Mouse (Mus musculus) lung, postnatal 0 days (tissue): ENCODE measurements around the gene Dcun1d4. TPM values are rescaled to one million over a fixed set of nuclear protein-coding genes. Genes with fewer than 3 reads are reported as not detected.

Experiments used
- ATAC-seq: fragments of 200-750 bp; cut with Nextera tagmentation; 2 replicates; pipeline ENCODE4 v1.8.0; 2017; ENCODE audit warnings: moderate library complexity
- DNase-seq: peaks from one replicate; pipeline ENCODE4 v3.0.0-alpha.2; 2016; ENCODE audit warnings: low spot score
- H3K27ac ChIP-seq: fragments of 300-500 bp; sonication (generic); 2 replicates; pipeline ENCODE4 v1.5.1; 2014; ENCODE audit warnings: antibody characterized with exemption, mild to moderate bottlenecking, low read length, mixed read lengths
- H3K27me3 ChIP-seq: fragments of 300-500 bp; sonication (generic); replicated peaks from 2 replicates; pipeline ENCODE4 v1.6.1; 2014; ENCODE audit warnings: low read length, mixed read lengths; ENCODE audit not compliant: insufficient read depth
- H3K36me3 ChIP-seq: fragments of 300-500 bp; sonication (generic); 2 replicates; pipeline ENCODE4 v1.6.1; 2014; ENCODE audit warnings: low read length, mixed read lengths; ENCODE audit not compliant: insufficient read depth
- H3K4me1 ChIP-seq: fragments of 300-500 bp; sonication (generic); 2 replicates; pipeline ENCODE4 v1.6.1; 2014; ENCODE audit warnings: antibody characterized with exemption, low read depth, low read length, mixed read lengths; ENCODE audit not compliant: insufficient read depth
- H3K4me2 ChIP-seq: fragments of 300-500 bp; sonication (generic); replicated peaks from 2 replicates; pipeline ENCODE4 v1.6.1; 2014; ENCODE audit warnings: low read depth, mild to moderate bottlenecking, low read length, moderate library complexity, mixed read lengths
- H3K4me3 ChIP-seq: fragments of 300-500 bp; sonication (generic); 2 replicates; pipeline ENCODE4 v1.5.1; 2014; ENCODE audit warnings: low read depth, low read length
- H3K9ac ChIP-seq: fragments of 300-500 bp; sonication (generic); replicated peaks from 2 replicates; pipeline ENCODE4 v1.6.1; 2014; ENCODE audit warnings: low read depth, mild to moderate bottlenecking
- H3K9me3 ChIP-seq: fragments of 300-500 bp; sonication (generic); 2 replicates; pipeline ENCODE4 v1.6.1; 2016; ENCODE audit warnings: low read length, mixed read lengths
- CTCF ChIP-seq: IDR thresholded peaks from 2 replicates; pipeline ENCODE4 v1.5.1; 2016; ENCODE audit warnings: antibody characterized with exemption, mild to moderate bottlenecking
- EP300 ChIP-seq: IDR thresholded peaks from 2 replicates; pipeline ENCODE4 v1.6.1; 2016; ENCODE audit warnings: antibody characterized with exemption, mild to moderate bottlenecking, control low read depth
- WGBS: fragments of 180-500 bp; shearing (Covaris S2); extraction: QIAGEN DNeasy Blood & Tissue Kit; methylation state at CpG from one replicate; pipeline ENCODE4 v1.1.7; 2014; 5-methylcytosine and 5-hydroxymethylcytosine counted together
- polyA plus RNA-seq: library from polyadenylated mRNA; unstranded; fragments of >200 nt; fragmentation: Nextera tagmentation; extraction: Ambion mirVana; gene quantifications from 2 replicates; pipeline ENCODE4 v1.2.1, GENCODE M21; 2015

The Dcun1d4 gene
- polyA plus RNA-seq, 1 experiment from 2014 or later, result 14.7 TPM

- no peak overlapping the region for H3K4me2 ChIP-seq
- WGBS, result 69% methylated on average over 11 of the region's 11 CpGs
- H3K9me3 ChIP-seq, result no peaks in the 10 kb centered on the region
- no peaks in the 10 kb centered on the region for H3K27me3 ChIP-seq
- H3K27ac ChIP-seq, result no peak overlapping the region
- no peak overlapping the region for H3K9ac ChIP-seq
- H3K4me1 ChIP-seq, result no peaks in the 10 kb centered on the region
- H3K36me3 ChIP-seq, result 0 out of 2 replicates have a peak, but pooled peaks cover 5% of the 10 kb centered on the region
- DNase-seq (no peak), ATAC-seq (no peak; the same call in 1 of the 2 replicates)
- no peak for TF ChIP-seq CTCF
- TF ChIP-seq EP300, result no peak
- H3K4me3 ChIP-seq, result no peak overlapping the region
Measured at GRCm38 (mm10) chr5:73538586-73539298, 57.9 kb downstream of the Dcun1d4 start.

- DNase-seq (peak; percentile 73), ATAC-seq (peak; percentile 47; the same call in 1 of the 2 replicates)
- TF ChIP-seq CTCF (peak; percentile 88), EP300 (no peak)
- H3K4me2 ChIP-seq, result no peak overlapping the region
- H3K27ac ChIP-seq, result no peak overlapping the region
- no peak overlapping the region for H3K4me3 ChIP-seq
- 66% methylated on average over 6 of the region's 6 CpGs for WGBS
- no peaks in the 10 kb centered on the region for H3K9me3 ChIP-seq
- H3K4me1 ChIP-seq, result no peaks in the 10 kb centered on the region
- H3K36me3 ChIP-seq, result 0 out of 2 replicates have a peak, but pooled peaks cover 5% of the 10 kb centered on the region
- no peaks in the 10 kb centered on the region for H3K27me3 ChIP-seq
- H3K9ac ChIP-seq, result no peak overlapping the region
Measured at GRCm38 (mm10) chr5:73539848-73540510, 59.2 kb downstream of the Dcun1d4 start.

- H3K9me3 ChIP-seq, result no peaks in the 10 kb centered on the region
- no peaks in the 10 kb centered on the region for H3K4me1 ChIP-seq
- no peak overlapping the region for H3K27ac ChIP-seq
- ATAC-seq (no peak), DNase-seq (no peak)
- no peak overlapping the region for H3K9ac ChIP-seq
- no peak overlapping the region for H3K4me3 ChIP-seq
- TF ChIP-seq EP300 (no peak), CTCF (no peak)
- H3K4me2 ChIP-seq, result no peak overlapping the region
- 0 out of 2 replicates have a peak, but pooled peaks cover 5% of the 10 kb centered on the region for H3K36me3 ChIP-seq
- 90% methylated on average over 2 of the region's 2 CpGs for WGBS
- H3K27me3 ChIP-seq, result no peaks in the 10 kb centered on the region
Measured at GRCm38 (mm10) chr5:73540511-73540871, 59.7 kb downstream of the Dcun1d4 start.

- Histone ChIP-seq H3K4me2 (no peak overlapping the region), H3K27me3 (no peaks in the 10 kb centered on the region), H3K36me3 (no peaks in the 10 kb centered on the region), H3K9ac (no peak overlapping the region), H3K4me1 (no peaks in the 10 kb centered on the region), H3K27ac (no peak overlapping the region), H3K4me3 (no peak overlapping the region), H3K9me3 (no peaks in the 10 kb centered on the region)
- ATAC-seq (no peak), DNase-seq (no peak)
- TF ChIP-seq EP300 (no peak), CTCF (no peak)
- WGBS, result 66% methylated on average over 10 of the region's 10 CpGs
Measured at GRCm38 (mm10) chr5:73544111-73544753, 63.4 kb downstream of the Dcun1d4 start.

- no peak overlapping the region for H3K9ac ChIP-seq
- no peak overlapping the region for H3K4me3 ChIP-seq
- ATAC-seq, result no peak
- H3K9me3 ChIP-seq, result no peaks in the 10 kb centered on the region
- TF ChIP-seq CTCF (no peak), EP300 (no peak)
- DNase-seq, result no peak
- H3K36me3 ChIP-seq, result no peaks in the 10 kb centered on the region
- no peaks in the 10 kb centered on the region for H3K4me1 ChIP-seq
- 81% methylated on average over 6 of the region's 6 CpGs for WGBS
- no peak overlapping the region for H3K4me2 ChIP-seq
- H3K27me3 ChIP-seq, result no peaks in the 10 kb centered on the region
- H3K27ac ChIP-seq, result no peak overlapping the region
Measured at GRCm38 (mm10) chr5:73545641-73546040, 64.8 kb downstream of the Dcun1d4 start.

GRCm38 (mm10) chr5:73547252-73547651, 66.5 kb downstream of the Dcun1d4 start:
- WGBS, result 86% methylated on average over 7 of the region's 7 CpGs

More at GRCm38 (mm10) chr5:73547252-73547651, 66.5 kb downstream of the Dcun1d4 start:
- Histone ChIP-seq H3K4me1 (no peaks in the 10 kb centered on the region), H3K27me3 (no peaks in the 10 kb centered on the region), H3K9me3 (no peaks in the 10 kb centered on the region), H3K4me2 (no peak overlapping the region), H3K36me3 (no peaks in the 10 kb centered on the region), H3K27ac (no peak overlapping the region), H3K4me3 (no peak overlapping the region), H3K9ac (no peak overlapping the region)
- no peak for TF ChIP-seq CTCF
- no peak for TF ChIP-seq EP300
- DNase-seq (no peak), ATAC-seq (no peak)
